9 mouse cellular contexts compared by ENCODE assay signal in the genomic region with DNA sequence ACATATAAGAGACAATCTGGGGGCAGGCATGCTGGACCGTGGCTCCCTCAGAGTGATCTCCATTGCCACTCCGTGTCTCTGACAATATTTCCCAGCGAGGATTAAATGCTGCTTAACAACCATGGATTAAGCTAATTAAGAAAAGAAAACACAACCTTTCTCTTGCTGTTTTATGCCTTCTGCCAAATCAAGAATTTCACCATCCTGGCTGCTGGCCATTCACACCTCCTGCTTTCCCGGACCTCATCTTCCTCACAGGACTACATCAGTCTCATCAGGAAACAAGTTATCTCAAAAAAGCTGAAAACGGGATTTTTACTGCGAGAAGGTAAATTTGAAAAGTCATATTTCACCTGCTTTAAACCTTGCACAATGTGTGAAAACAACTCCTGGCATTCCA.
"Had no signal": no experiment of that assay in that cellular context is flagged by ENCODE, and none has a peak within 500 bp of the region (broad histone marks: within the 10 kb centered on the region; RNA-seq: fewer than 3 reads in every experiment).

No protein-coding gene starts in this region.

- H3K4me1 ChIP-seq: liver, embryonic 13.5 days; midbrain, embryonic 12.5 days had no signal

- H3K27ac ChIP-seq: liver, embryonic 13.5 days; macrophage; midbrain, embryonic 12.5 days had no signal

- DNase-seq: kidney, adult 9 months; kidney, postnatal 14 days; kidney, postnatal 4 days; liver, embryonic 13.5 days; lung, adult 2 months; thymus, adult 18-20 months; thymus, postnatal 36 days had no signal

- H3K27me3 ChIP-seq: liver, embryonic 13.5 days; midbrain, embryonic 12.5 days had no signal

- H3K4me3 ChIP-seq: liver, embryonic 13.5 days; midbrain, embryonic 12.5 days had no signal
